ENCODE assay signal across 33 mouse cellular contexts in the genomic region with DNA sequence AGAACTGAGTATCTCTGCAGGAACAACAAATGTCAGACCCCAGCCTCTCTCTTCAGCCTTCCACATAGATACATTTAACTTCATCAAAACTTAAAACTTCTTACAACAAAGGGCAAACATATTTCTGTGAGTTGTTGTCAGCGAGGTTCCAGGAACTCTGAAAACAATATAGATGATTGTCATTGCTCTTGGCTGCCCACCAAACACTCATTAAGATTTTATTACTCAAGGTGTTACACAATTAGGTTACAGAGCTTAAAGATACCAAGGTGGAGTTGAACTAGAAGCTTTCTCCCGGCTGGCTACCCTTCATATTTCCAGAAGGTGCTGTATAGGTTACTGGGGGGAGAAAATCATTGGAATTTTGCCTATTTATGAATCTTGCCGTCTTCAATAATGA. TPM values are rescaled to one million over a fixed set of nuclear protein-coding genes. Genes with fewer than 3 reads are reported as not detected.
"Had no signal": no experiment of that assay in that cellular context is flagged by ENCODE, and none has a peak within 500 bp of the region (broad histone marks: within the 10 kb centered on the region; RNA-seq: fewer than 3 reads in every experiment).

No protein-coding gene starts in this region.

- DNase-seq: heart, postnatal 10 days; heart, postnatal 14 days; heart, postnatal 36 days; heart, postnatal 4 days; kidney, adult 11 months; kidney, adult 18-20 months; kidney, adult 2 months; kidney, adult 8-10 months; kidney, adult 9 months; kidney, postnatal 10 days; kidney, postnatal 14 days; kidney, postnatal 25 days; kidney, postnatal 36 days; kidney, postnatal 4 days; layer of hippocampus, adult 9-11 months; layer of hippocampus, postnatal 36 days had no signal

- ATAC-seq: hindbrain, embryonic 16.5 days; hindbrain, postnatal 0 days; inflammation-experienced regulatory T-cells, adult 6 months; intestine, embryonic 15.5 days; intestine, embryonic 16.5 days; intestine, postnatal 0 days had no signal

RNA-seq across cellular contexts. Expression of a gene that starts 3.1 kb away (rescaled TPM):
- total RNA-seq: heart, postnatal 10 days; heart, postnatal 14 days; heart, postnatal 25 days; heart, postnatal 36 days; heart, postnatal 4 days; hematopoietic stem cell, adult 5-6 weeks; hindbrain, postnatal 0 days had no signal
- polyA plus RNA-seq: heart, embryonic 12.5 days; heart, embryonic 13.5 days; hindbrain, embryonic 10.5 days; hindbrain, embryonic 11.5 days; hindbrain, embryonic 12.5 days; hindbrain, embryonic 13.5 days; hindbrain, embryonic 14.5 days; hindbrain, embryonic 15.5 days; hindbrain, embryonic 16.5 days; hindbrain, postnatal 0 days had no signal

RNA-seq across cellular contexts. Expression of a gene that starts 37.4 kb away (rescaled TPM):
- total RNA-seq: layer of hippocampus, postnatal 25 days; layer of hippocampus, postnatal 36 days had no signal
